Mouse (Mus musculus) forebrain, embryonic 12.5 days (tissue): ENCODE data around the gene Ptbp1. TPM values are rescaled to one million over a fixed set of nuclear protein-coding genes. Genes with fewer than 3 reads are reported as not detected.

Experiments used
- ATAC-seq: fragments of 200-750 bp; cut with Nextera tagmentation; 2 replicates; pipeline ENCODE4 v1.8.0; 2017; ENCODE audit warnings: moderate TSS enrichment; ENCODE audit not compliant: low FRiP score
- H3K27ac ChIP-seq: fragments of 300-500 bp; sonication (generic); 2 replicates; pipeline ENCODE4 v1.5.1; 2016; ENCODE audit warnings: mild to moderate bottlenecking
- H3K27me3 ChIP-seq: fragments of 300-500 bp; sonication (generic); 2 replicates; pipeline ENCODE4 v1.6.1; 2016; ENCODE audit warnings: mild to moderate bottlenecking
- H3K36me3 ChIP-seq: fragments of 300-500 bp; sonication (generic); replicated peaks from 2 replicates; pipeline ENCODE4 v1.6.1; 2016; ENCODE audit warnings: mild to moderate bottlenecking
- H3K4me1 ChIP-seq: fragments of 300-500 bp; sonication (generic); 2 replicates; pipeline ENCODE4 v1.6.1; 2016
- H3K4me2 ChIP-seq: fragments of 300-500 bp; sonication (generic); 2 replicates; pipeline ENCODE4 v1.6.1; 2016; ENCODE audit warnings: mild to moderate bottlenecking, moderate library complexity
- H3K4me3 ChIP-seq: fragments of 300-500 bp; sonication (generic); replicated peaks from 2 replicates; pipeline ENCODE4 v1.5.1; 2016; ENCODE audit warnings: mild to moderate bottlenecking
- H3K9ac ChIP-seq: fragments of 300-500 bp; sonication (generic); 2 replicates; pipeline ENCODE4 v1.6.1; 2016; ENCODE audit warnings: mild to moderate bottlenecking
- H3K9me3 ChIP-seq: fragments of 300-500 bp; sonication (generic); 2 replicates; pipeline ENCODE4 v1.6.1; 2016
- WGBS: fragments of 180-500 bp; shearing (Covaris S2); methylation state at CpG from one replicate; pipeline ENCODE4 v1.1.7; 2016; 5-methylcytosine and 5-hydroxymethylcytosine counted together
- polyA plus RNA-seq: library from polyadenylated mRNA; unstranded; fragments of >200 nt; fragmentation: Nextera tagmentation; extraction: Ambion mirVana; gene quantifications from 2 replicates; pipeline ENCODE4 v1.2.1, GENCODE M21; 2016

Gene Ptbp1
- polyA plus RNA-seq, 1 experiment from 2014 or later: 223 TPM

- ATAC-seq: peak; percentile 43
- under 1% methylated on average over 83 of the region's 83 CpGs for WGBS
Observed at GRCm38 (mm10) chr10:79854801-79855541, 744 bp downstream of the Ptbp1 start.

GRCm38 (mm10) chr10:79855558-79856184 is 1.4 kb downstream of the Ptbp1 start:
- peaks cover 61% of the 10 kb centered on the region for H3K4me1 ChIP-seq
- H3K27me3 ChIP-seq: no peaks in the 10 kb centered on the region
- H3K9ac ChIP-seq: peak overlapping the region; percentile 99
- H3K9me3 ChIP-seq: no peaks in the 10 kb centered on the region
- peaks cover 45% of the 10 kb centered on the region for H3K36me3 ChIP-seq
- peak overlapping the region; percentile 100 for H3K27ac ChIP-seq
- peak overlapping the region; percentile 97 for H3K4me2 ChIP-seq
- no peak for ATAC-seq
- WGBS: 7% methylated on average over 10 of the region's 10 CpGs
- H3K4me3 ChIP-seq: peak overlapping the region; percentile 99

More at GRCm38 (mm10) chr10:79854801-79855541, 744 bp downstream of the Ptbp1 start:
- Histone ChIP-seq H3K4me2 (peak overlapping the region; percentile 97), H3K9ac (peak overlapping the region; percentile 99), H3K4me3 (peak overlapping the region; percentile 99), H3K27ac (peak overlapping the region; percentile 100), H3K4me1 (peaks cover 59% of the 10 kb centered on the region), H3K9me3 (no peaks in the 10 kb centered on the region), H3K27me3 (no peaks in the 10 kb centered on the region), H3K36me3 (peaks cover 38% of the 10 kb centered on the region)

GRCm38 (mm10) chr10:79856280-79856679 is 2.1 kb downstream of the Ptbp1 start:
- Histone ChIP-seq H3K4me1 (peaks cover 62% of the 10 kb centered on the region), H3K9ac (peak overlapping the region; percentile 99), H3K9me3 (no peaks in the 10 kb centered on the region), H3K27ac (peak overlapping the region; percentile 100; the same call in 1 of the 2 replicates), H3K4me3 (peak overlapping the region; percentile 99), H3K4me2 (peak overlapping the region; percentile 97), H3K27me3 (no peaks in the 10 kb centered on the region), H3K36me3 (peaks cover 51% of the 10 kb centered on the region)
- 41% methylated on average over 6 of the region's 6 CpGs for whole genome bisulfite sequencing
- ATAC-seq: no peak

- H3K36me3 ChIP-seq: peaks cover 57% of the 10 kb centered on the region
- H3K4me1 ChIP-seq: peaks cover 56% of the 10 kb centered on the region
- peak overlapping the region; percentile 97 for H3K4me2 ChIP-seq
- no peaks in the 10 kb centered on the region for H3K27me3 ChIP-seq
- no peaks in the 10 kb centered on the region for H3K9me3 ChIP-seq
- peak overlapping the region; percentile 99 for H3K9ac ChIP-seq
- ATAC-seq: no peak
- H3K27ac ChIP-seq: peak overlapping the region; percentile 57
- 61% methylated on average over 7 of the region's 7 CpGs for WGBS
- peak overlapping the region; percentile 99 for H3K4me3 ChIP-seq
Observed at GRCm38 (mm10) chr10:79856704-79857451, 2.7 kb downstream of the Ptbp1 start.

GRCm38 (mm10) chr10:79857452-79857811 is 3.2 kb downstream of the Ptbp1 start:
- WGBS: 42% methylated on average over 4 of the region's 4 CpGs
- no peaks in the 10 kb centered on the region for H3K9me3 ChIP-seq
- peak overlapping the region; percentile 99 for H3K4me3 ChIP-seq
- H3K4me2 ChIP-seq: peak overlapping the region; percentile 97
- no peak for ATAC-seq
- H3K9ac ChIP-seq: peak overlapping the region; percentile 99
- no peaks in the 10 kb centered on the region for H3K27me3 ChIP-seq
- peaks cover 63% of the 10 kb centered on the region for H3K36me3 ChIP-seq
- H3K27ac ChIP-seq: peak overlapping the region; percentile 57
- H3K4me1 ChIP-seq: peaks cover 50% of the 10 kb centered on the region

- peak overlapping the region; percentile 99; the same call in 1 of the 2 replicates for H3K9ac ChIP-seq
- peak overlapping the region; percentile 99 for H3K4me3 ChIP-seq
- H3K36me3 ChIP-seq: peaks cover 67% of the 10 kb centered on the region
- peaks cover 46% of the 10 kb centered on the region for H3K4me1 ChIP-seq
- H3K27me3 ChIP-seq: no peaks in the 10 kb centered on the region
- peak overlapping the region; percentile 97 for H3K4me2 ChIP-seq
- peak overlapping the region; percentile 57 for H3K27ac ChIP-seq
- no peak for ATAC-seq
- 94% methylated on average over 2 of the region's 2 CpGs for WGBS
- no peaks in the 10 kb centered on the region for H3K9me3 ChIP-seq
Observed at GRCm38 (mm10) chr10:79857894-79858293, 3.7 kb downstream of the Ptbp1 start.

GRCm38 (mm10) chr10:79858416-79859074 is 4.3 kb downstream of the Ptbp1 start:
- no peaks in the 10 kb centered on the region for H3K9me3 ChIP-seq
- H3K36me3 ChIP-seq: peaks cover 74% of the 10 kb centered on the region
- H3K27ac ChIP-seq: peak overlapping the region; percentile 57
- peak overlapping the region; percentile 12 for H3K9ac ChIP-seq
- no peak for ATAC-seq
- no peaks in the 10 kb centered on the region for H3K27me3 ChIP-seq
- H3K4me3 ChIP-seq: peak overlapping the region; percentile 99
- H3K4me1 ChIP-seq: peaks cover 40% of the 10 kb centered on the region
- H3K4me2 ChIP-seq: peak overlapping the region; percentile 97
- WGBS: 62% methylated on average over 17 of the region's 17 CpGs

GRCm38 (mm10) chr10:79859116-79859515 is 4.9 kb downstream of the Ptbp1 start:
- peaks cover 40% of the 10 kb centered on the region for H3K4me1 ChIP-seq
- H3K36me3 ChIP-seq: peaks cover 79% of the 10 kb centered on the region
- no peaks in the 10 kb centered on the region for H3K9me3 ChIP-seq
- no peak for ATAC-seq
- H3K4me2 ChIP-seq: no peak overlapping the region
- no peak overlapping the region for H3K27ac ChIP-seq
- no peak overlapping the region for H3K9ac ChIP-seq
- no peaks in the 10 kb centered on the region for H3K27me3 ChIP-seq
- no peak overlapping the region; the same call in 1 of the 2 replicates for H3K4me3 ChIP-seq
- WGBS: 89% methylated on average over 11 of the region's 11 CpGs

- no peaks in the 10 kb centered on the region for H3K27me3 ChIP-seq
- H3K36me3 ChIP-seq: peaks cover 91% of the 10 kb centered on the region
- ATAC-seq: no peak
- no peak overlapping the region for H3K9ac ChIP-seq
- H3K4me1 ChIP-seq: peaks cover 47% of the 10 kb centered on the region
- H3K9me3 ChIP-seq: no peaks in the 10 kb centered on the region
- H3K27ac ChIP-seq: no peak overlapping the region
- H3K4me3 ChIP-seq: no peak overlapping the region
- WGBS: 94% methylated on average over 26 of the region's 26 CpGs
- no peak overlapping the region for H3K4me2 ChIP-seq
Observed at GRCm38 (mm10) chr10:79860079-79860911, 6.1 kb downstream of the Ptbp1 start.

GRCm38 (mm10) chr10:79861230-79862048 is 7.2 kb downstream of the Ptbp1 start:
- Histone ChIP-seq H3K36me3 (peaks cover 100% of the 10 kb centered on the region), H3K9ac (no peak overlapping the region), H3K27me3 (no peaks in the 10 kb centered on the region), H3K4me2 (no peak overlapping the region), H3K9me3 (no peaks in the 10 kb centered on the region), H3K4me1 (peaks cover 38% of the 10 kb centered on the region), H3K27ac (no peak overlapping the region), H3K4me3 (no peak overlapping the region)
- no peak for ATAC-seq
- WGBS: 83% methylated on average over 25 of the region's 25 CpGs
